ENCODE assay signal across 15 mouse cellular contexts in the genomic region with DNA sequence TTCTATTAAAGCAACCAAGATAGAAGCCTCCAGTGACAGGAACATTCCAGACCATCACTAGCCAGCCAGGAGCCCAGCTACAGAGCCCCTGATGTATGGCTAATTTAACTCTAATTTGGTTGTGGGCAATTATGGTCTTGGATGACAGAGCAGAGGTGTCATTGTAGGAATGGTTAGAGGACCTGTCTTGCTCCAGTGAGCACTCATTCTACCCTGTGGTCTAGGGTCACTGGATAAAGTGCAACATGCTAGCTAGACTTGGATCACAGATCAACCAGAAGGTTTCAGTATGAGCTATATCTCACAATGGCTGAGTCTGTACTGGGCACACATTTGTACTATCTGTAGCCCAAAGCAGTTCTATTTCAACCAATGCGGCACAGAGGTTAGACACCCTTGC.
"Had no signal": no experiment of that assay in that cellular context is flagged by ENCODE, and none has a peak within 500 bp of the region (broad histone marks: within the 10 kb centered on the region; RNA-seq: fewer than 3 reads in every experiment).

No protein-coding gene starts in this region.

- DNase-seq: lung, adult 2 months; lung, postnatal 10 days; lung, postnatal 4 days; retina, postnatal 1 day; right cerebral cortex, postnatal 4 days; spleen, adult 18-20 months; thymus, adult 18-20 months; thymus, postnatal 14 days had no signal

- ATAC-seq: hindbrain, postnatal 0 days; midbrain, embryonic 15.5 days had no signal

- H3K36me3 ChIP-seq: hindbrain, embryonic 13.5 days; liver, embryonic 15.5 days; midbrain, embryonic 15.5 days; neural tube, embryonic 12.5 days had no signal

- H3K9me3 ChIP-seq: hindbrain, embryonic 13.5 days; liver, embryonic 15.5 days; midbrain, embryonic 15.5 days; neural tube, embryonic 12.5 days had no signal

- H3K4me2 ChIP-seq: hindbrain, embryonic 13.5 days; liver, embryonic 11.5 days; liver, embryonic 15.5 days; midbrain, embryonic 11.5 days; midbrain, embryonic 15.5 days; neural tube, embryonic 12.5 days had no signal

- H3K9ac ChIP-seq: hindbrain, embryonic 13.5 days; liver, embryonic 15.5 days; midbrain, embryonic 15.5 days; neural tube, embryonic 12.5 days had no signal

- H3K27me3 ChIP-seq: hindbrain, embryonic 13.5 days; liver, embryonic 15.5 days; midbrain, embryonic 15.5 days; neural tube, embryonic 12.5 days had no signal

- H3K4me3 ChIP-seq: hindbrain, embryonic 13.5 days; liver, embryonic 15.5 days; midbrain, embryonic 15.5 days; neural tube, embryonic 12.5 days had no signal

- H3K27ac ChIP-seq: hindbrain, embryonic 13.5 days; hindbrain, postnatal 0 days; liver, embryonic 15.5 days; midbrain, embryonic 15.5 days; neural tube, embryonic 12.5 days had no signal

- H3K4me1 ChIP-seq: liver, embryonic 15.5 days; midbrain, embryonic 15.5 days had no signal
